Mouse (Mus musculus) spleen, adult 2 months (tissue): ENCODE data around the gene Atp4b. TPM values are rescaled to one million over a fixed set of nuclear protein-coding genes. Genes with fewer than 3 reads are reported as not detected.
A peak's percentile ranks its signal among the peaks of the same experiment; 100 is the strongest.

Experiments
- DNase-seq, 2 experiments: peaks; one replicate each; pipeline versions ENCODE4 v3.0.0 to v3.0.0-alpha.2; 2012 to 2021; ENCODE audit warnings: low spot score in 2 of 2, low read depth in 1 of 2
- H3K27ac ChIP-seq: fragments of 200-500 bp; 2 replicates; pipeline ENCODE4 v1.5.1; 2012; ENCODE audit warnings: low read length, inconsistent platforms; ENCODE audit not compliant: insufficient read depth
- H3K27me3 ChIP-seq: fragments of 200-500 bp; 2 replicates; pipeline ENCODE4 v1.6.1; 2012; ENCODE audit warnings: mild to moderate bottlenecking, moderate library complexity, low read length, inconsistent platforms; ENCODE audit not compliant: control insufficient read depth, insufficient read depth
- H3K36me3 ChIP-seq: fragments of 200-500 bp; 2 replicates; pipeline ENCODE4 v1.6.1; 2012; ENCODE audit warnings: mild to moderate bottlenecking, low read length, inconsistent platforms; ENCODE audit not compliant: control insufficient read depth, insufficient read depth
- H3K4me1 ChIP-seq: fragments of 200-500 bp; 2 replicates; pipeline ENCODE4 v1.6.1; 2011; ENCODE audit warnings: inconsistent platforms; ENCODE audit not compliant: control insufficient read depth, insufficient read depth, insufficient read length
- H3K4me3 ChIP-seq: fragments of 200-500 bp; 2 replicates; pipeline ENCODE4 v1.5.1; 2011; ENCODE audit warnings: mild to moderate bottlenecking, inconsistent platforms; ENCODE audit not compliant: insufficient read depth, insufficient read length; ENCODE audit errors: extremely low read depth
- CTCF ChIP-seq: fragments of 200-500 bp; IDR thresholded peaks from 2 replicates; pipeline ENCODE4 v1.5.1; 2011; ENCODE audit warnings: mild to moderate bottlenecking, inconsistent platforms; ENCODE audit not compliant: insufficient read depth, insufficient read length, insufficient replicate concordance; ENCODE audit errors: extremely low read depth
- POLR2A ChIP-seq: fragments of 200-500 bp; IDR thresholded peaks from 2 replicates; pipeline ENCODE4 v1.6.1; 2011; ENCODE audit warnings: low read depth, low read length, inconsistent platforms
- WGBS: fragments of 180-500 bp; shearing (Covaris S2); methylation state at CpG from one replicate; pipeline ENCODE4 v1.1.7; 2018; 5-methylcytosine and 5-hydroxymethylcytosine counted together
- polyA plus RNA-seq: library from polyadenylated mRNA; depleted of rRNA; stranded (reverse); fragments of >200 nt; gene quantifications from 2 replicates; pipeline ENCODE4 v1.2.3, GENCODE M21; 2012

Gene Atp4b
- polyA plus RNA-seq, 1 experiment: 0.06 TPM

DNA sequence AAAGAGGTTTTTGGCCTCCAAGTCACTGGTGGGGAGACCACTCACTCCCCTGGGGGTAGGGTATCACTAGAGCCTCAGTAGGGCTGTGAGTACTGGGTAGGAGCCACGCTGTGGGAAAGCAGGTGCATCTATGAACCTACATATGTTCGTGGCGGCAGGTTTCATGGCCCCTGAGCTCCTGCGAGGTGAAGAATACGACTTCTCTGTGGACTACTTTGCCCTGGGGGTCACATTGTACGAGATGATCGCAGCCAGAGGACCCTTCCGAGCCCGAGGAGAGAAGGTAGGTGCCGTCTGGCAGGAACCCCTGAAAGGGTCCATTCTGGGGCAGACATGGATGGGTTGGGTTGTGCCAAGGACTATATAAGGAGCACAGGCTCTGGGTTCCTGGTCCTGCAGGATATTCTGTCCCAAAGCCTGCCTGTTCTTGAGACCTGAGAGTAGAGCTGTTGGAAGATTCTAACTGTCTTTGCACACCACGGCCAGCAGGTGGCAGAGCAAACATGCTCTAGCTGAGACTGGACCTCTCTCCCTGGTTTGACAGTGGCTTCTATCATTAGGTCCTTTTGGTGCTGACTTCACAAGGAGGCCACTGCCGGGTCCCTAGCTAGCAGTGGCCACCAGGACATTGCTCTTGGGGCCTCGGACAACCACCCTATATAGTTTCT lies 16.4 kb upstream of the Atp4b start:
- DNase-seq: peak; percentile 8 to 35
- Histone ChIP-seq H3K4me3 (no peak overlapping the region), H3K27me3 (no peaks in the 10 kb centered on the region), H3K36me3 (no peaks in the 10 kb centered on the region), H3K27ac (no peak overlapping the region), H3K4me1 (no peaks in the 10 kb centered on the region)
- peak; percentile 83; the same call in 1 of the 2 replicates for TF ChIP-seq CTCF
- no peak for TF ChIP-seq POLR2A
- 63% methylated on average over 13 of the region's 13 CpGs for WGBS

GRCm38 (mm10) chr8:13411597-13411996 lies 15.0 kb upstream of the Atp4b start:
- peak; percentile 74; the same call in 1 of the 2 replicates for TF ChIP-seq CTCF
- TF ChIP-seq POLR2A: no peak
- Histone ChIP-seq H3K4me1 (no peaks in the 10 kb centered on the region), H3K36me3 (no peaks in the 10 kb centered on the region), H3K27me3 (no peaks in the 10 kb centered on the region), H3K27ac (no peak overlapping the region), H3K4me3 (no peak overlapping the region)
- peak; percentile 12 to 38 for DNase-seq
- WGBS: 20% methylated on average over 6 of the region's 6 CpGs

DNA sequence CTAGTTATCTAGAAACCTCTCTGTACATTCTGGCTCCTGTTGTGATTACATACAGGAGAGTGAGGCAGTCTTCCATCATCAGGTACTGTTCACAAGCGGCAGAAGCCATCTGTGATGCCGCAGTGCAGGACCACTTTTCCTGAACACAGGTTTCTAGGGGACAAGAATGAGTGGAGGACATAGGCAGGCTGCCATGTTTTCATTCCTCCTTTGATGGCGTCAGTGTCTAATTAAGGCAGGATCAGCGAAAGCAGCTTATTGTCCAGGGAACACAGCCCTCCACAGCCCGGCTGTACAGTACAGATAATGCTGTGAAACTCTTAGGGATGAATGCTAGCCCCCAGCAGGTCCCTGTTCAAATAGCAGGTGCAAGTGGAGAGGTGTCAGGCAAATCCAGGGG lies 9.4 kb upstream of the Atp4b start:
- no peak for DNase-seq
- H3K36me3 ChIP-seq: no peaks in the 10 kb centered on the region
- TF ChIP-seq POLR2A (no peak), CTCF (no peak)
- 91% methylated on average over 5 of the region's 5 CpGs for WGBS
- H3K27ac ChIP-seq: no peak overlapping the region
- no peak overlapping the region for H3K4me3 ChIP-seq
- no peaks in the 10 kb centered on the region for H3K27me3 ChIP-seq
- no peaks in the 10 kb centered on the region for H3K4me1 ChIP-seq

DNA sequence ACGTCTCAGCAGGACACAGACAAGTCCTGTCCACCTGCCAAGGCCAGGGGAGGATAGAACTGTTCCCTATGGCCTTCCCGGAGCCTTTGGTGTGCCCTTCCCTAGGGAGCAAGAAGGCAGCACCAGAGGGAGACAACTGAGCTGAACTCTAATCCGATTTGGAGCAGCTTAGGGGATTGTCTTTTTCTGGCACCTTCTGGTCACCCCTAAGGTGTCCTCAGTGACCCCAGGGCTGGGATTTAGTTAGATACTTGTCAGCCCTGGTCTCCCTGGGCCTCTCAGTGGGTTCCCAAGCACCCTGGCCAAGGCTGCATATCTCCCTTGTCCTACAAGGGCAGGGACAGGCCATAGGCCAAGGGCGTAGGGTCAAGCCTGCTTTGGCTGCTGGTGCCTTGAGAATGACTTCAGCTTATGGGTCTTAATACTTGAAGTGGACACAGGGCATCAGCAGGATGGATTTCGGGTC lies 8.1 kb upstream of the Atp4b start, which contains the start of gene Grk1:
Gene Grk1 (plus strand): TSS at position 416 of the 466 bp plus-strand sequence.
- no peak within 1 kb of the TSS for H3K4me3 ChIP-seq
- TF ChIP-seq CTCF: no peak
- no peak within 1 kb of the TSS for H3K27ac ChIP-seq
- no peak for DNase-seq
- H3K36me3 ChIP-seq: no peaks in the 10 kb centered on the region
- no peaks in the 10 kb centered on the region for H3K4me1 ChIP-seq
- H3K27me3 ChIP-seq: no peaks in the 10 kb centered on the region
- WGBS: 83% methylated on average over 5 of the region's 5 CpGs

DNA sequence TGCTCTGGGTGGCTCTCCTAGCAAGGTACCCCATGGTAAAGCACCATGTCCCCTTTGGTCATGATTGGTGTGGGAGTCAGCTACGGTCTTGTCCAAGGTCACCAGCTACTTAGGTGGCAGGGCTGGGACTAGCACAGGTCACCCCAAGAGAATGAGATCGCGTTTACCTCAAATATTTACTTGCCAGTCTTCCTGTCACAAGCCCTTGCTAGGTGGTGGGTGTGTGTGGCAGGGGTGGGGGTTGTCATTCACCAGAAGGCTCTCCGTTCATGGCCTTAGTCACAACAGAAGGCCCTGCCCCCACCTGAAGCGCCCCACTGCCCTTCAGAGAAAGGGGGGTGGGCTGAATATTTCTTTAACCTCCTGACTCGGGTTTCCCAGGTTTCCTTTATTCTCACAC lies 6.9 kb upstream of the Atp4b start:
- Histone ChIP-seq H3K27ac (no peak overlapping the region), H3K4me3 (no peak overlapping the region), H3K36me3 (no peaks in the 10 kb centered on the region), H3K27me3 (no peaks in the 10 kb centered on the region), H3K4me1 (no peaks in the 10 kb centered on the region)
- WGBS: 77% methylated on average over 6 of the region's 6 CpGs
- no peak for DNase-seq
- no peak for TF ChIP-seq POLR2A
- no peak for TF ChIP-seq CTCF

- DNase-seq: no peak
- 85% methylated on average over 7 of the region's 7 CpGs for WGBS
- Histone ChIP-seq H3K4me3 (no peak overlapping the region), H3K27ac (no peak overlapping the region), H3K4me1 (no peaks in the 10 kb centered on the region), H3K27me3 (no peaks in the 10 kb centered on the region), H3K36me3 (no peaks in the 10 kb centered on the region)
- TF ChIP-seq CTCF (no peak), POLR2A (no peak)
Measured at GRCm38 (mm10) chr8:13393869-13394268, 2.8 kb downstream of the Atp4b start.

- 63% methylated on average over 2 of the region's 2 CpGs for WGBS
- TF ChIP-seq CTCF (no peak), POLR2A (no peak)
- no peak overlapping the region for H3K27ac ChIP-seq
- H3K27me3 ChIP-seq: no peaks in the 10 kb centered on the region
- H3K36me3 ChIP-seq: no peaks in the 10 kb centered on the region
- no peak overlapping the region for H3K4me3 ChIP-seq
- H3K4me1 ChIP-seq: no peaks in the 10 kb centered on the region
- DNase-seq: no peak
Measured at GRCm38 (mm10) chr8:13388744-13389143, 7.9 kb downstream of the Atp4b start.
